Comparison of ENCODE assay signal across 26 mouse cellular contexts in the genomic region with DNA sequence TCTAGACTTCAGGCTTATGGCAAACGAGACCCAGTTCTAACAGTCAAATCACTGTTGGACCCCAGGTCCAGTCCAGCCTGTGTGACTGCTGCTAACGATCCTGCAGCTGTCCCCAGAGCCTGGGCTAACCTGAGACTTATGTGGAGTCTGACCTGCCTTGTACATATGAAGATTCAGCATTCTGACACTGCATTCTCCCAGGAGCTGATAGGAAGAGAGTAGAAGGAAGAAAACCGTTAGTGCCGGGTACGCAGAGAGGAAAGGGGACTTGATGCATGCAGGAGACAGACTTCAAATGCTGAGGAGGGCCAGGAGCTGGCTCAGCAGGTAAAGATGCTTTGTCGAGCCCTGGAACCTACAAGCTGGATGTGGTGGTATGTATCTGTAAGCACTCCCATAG. TPM values are rescaled to one million over a fixed set of nuclear protein-coding genes. Genes with fewer than 3 reads are reported as not detected.
A peak's percentile ranks its signal among the peaks of the same experiment; 100 is the strongest.
DNase-seq lines count a peak whose midpoint lies in the region; ATAC-seq and TF ChIP-seq lines count a peak whose summit lies in the region.
"Had no signal": no experiment of that assay in that cellular context is flagged by ENCODE, and none has a peak within 500 bp of the region (broad histone marks: within the 10 kb centered on the region; RNA-seq: fewer than 3 reads in every experiment).

No protein-coding gene starts in this region.

- peaks cover 4% of the 10 kb centered on the region; the same call in 1 of the 2 replicates for H3K79me2 ChIP-seq in MEL (ENCODE audit: control insufficient read depth, insufficient read depth, low read length, poor library complexity)

- H3K36me3 ChIP-seq in heart, embryonic 11.5 days (ENCODE audit: control insufficient read depth, insufficient read depth, low read length) = no peaks in the 10 kb centered on the region
- peaks cover 0 to 16% of the 10 kb centered on the region in 2 experiments; a peak in 2 of 4 replicates for H3K36me3 ChIP-seq in MEL (ENCODE audit: control insufficient read depth in 1 of 2, insufficient read depth in 2 of 2, low read length in 2 of 2)
- H3K36me3 ChIP-seq in liver, embryonic 12.5 days = peaks cover 10% of the 10 kb centered on the region
- H3K36me3 ChIP-seq: embryonic facial prominence, embryonic 13.5 days; hindbrain, embryonic 10.5 days; midbrain, embryonic 12.5 days; stomach, embryonic 15.5 days had no signal

- intact Hi-C loops in heart, postnatal 14 days (cut with DNase I) = no loop called here

- no peak for TF ChIP-seq CTCF in MEL (IDR thresholded peaks at IDR 0.05 in 2 of 3, conservative IDR thresholded peaks at IDR 0.05 in 1 of 3; ENCODE audit: control insufficient read depth in 1 of 3, insufficient read depth in 1 of 3, low read depth in 2 of 3, low read length in 3 of 3, poor library complexity in 1 of 3, severe bottlenecking in 1 of 3)
- no peak for TF ChIP-seq CTCF in cerebellum, adult 2 months (IDR thresholded peaks at IDR 0.05; ENCODE audit: borderline replicate concordance, insufficient read depth, low read depth, low read length)

- no peak for DNase-seq in heart, postnatal 14 days
- peak; percentile 84 for DNase-seq in MEL (ENCODE audit: low read depth, low spot score)
- no peak for DNase-seq in cerebellum, adult 2 months
- DNase-seq in gastrocnemius, postnatal 25 days = no peak
- no peak for DNase-seq in frontal cortex, postnatal 14 days (ENCODE audit: low spot score in 2 of 2)
- DNase-seq: adrenal gland, adult 8-10 months; cerebellum, adult 18-20 months; cerebellum, postnatal 25 days; forebrain, postnatal 0 days; layer of hippocampus, adult 9-11 months; left cerebral cortex, postnatal 4 days; lung, adult 2 months; thymus, postnatal 4 days had no signal

- H3K27me3 ChIP-seq in heart, embryonic 11.5 days (ENCODE audit: control insufficient read depth, insufficient read depth, low read length) = no peaks in the 10 kb centered on the region
- H3K27me3 ChIP-seq in MEL (ENCODE audit: control insufficient read depth in 1 of 2, insufficient read depth in 2 of 2, low read length in 2 of 2) = no peaks in the 10 kb centered on the region
- no peaks in the 10 kb centered on the region for H3K27me3 ChIP-seq in liver, embryonic 12.5 days (replicated peaks)
- no peaks in the 10 kb centered on the region for H3K27me3 ChIP-seq in cerebellum, adult 2 months (ENCODE audit: control insufficient read depth, insufficient read depth, low read length)
- H3K27me3 ChIP-seq: embryonic facial prominence, embryonic 13.5 days; midbrain, embryonic 12.5 days; Patski; stomach, embryonic 15.5 days had no signal

- 70% methylated on average over 6 of the region's 6 CpGs for WGBS in heart, embryonic 11.5 days (ENCODE audit: insufficient replicate concordance)
- WGBS in liver, embryonic 12.5 days (ENCODE audit: insufficient replicate concordance) = 30% methylated on average over 6 of the region's 6 CpGs
- WGBS in cerebellum, adult 2 months = 85% methylated on average over 6 of the region's 6 CpGs

- TF ChIP-seq POLR2A in MEL (IDR thresholded peaks at IDR 0.05; ENCODE audit: control insufficient read depth in 1 of 2, insufficient read depth in 1 of 2, low read depth in 1 of 2, low read length in 2 of 2, poor library complexity in 1 of 2) = peak in 1 of 2 experiments; percentile 3; a peak in 1 of 4 replicates
- TF ChIP-seq POLR2A in cerebellum, adult 2 months (IDR thresholded peaks at IDR 0.05; ENCODE audit: borderline replicate concordance, insufficient read depth, low read length) = no peak

- H3K9ac ChIP-seq in heart, embryonic 11.5 days (ENCODE audit: low read depth, low read length) = no peak overlapping the region
- H3K9ac ChIP-seq in MEL (ENCODE audit: control insufficient read depth, low read depth, low read length, poor library complexity, severe bottlenecking) = peak overlapping the region; percentile 44
- peak overlapping the region; percentile 52; the same call in 1 of the 2 replicates for H3K9ac ChIP-seq in liver, embryonic 12.5 days
- H3K9ac ChIP-seq: embryonic facial prominence, embryonic 13.5 days; forebrain, postnatal 0 days; midbrain, embryonic 12.5 days; stomach, embryonic 15.5 days had no signal

- H3K9me3 ChIP-seq in heart, embryonic 11.5 days (replicated peaks; ENCODE audit: control insufficient read depth, low read length) = no peaks in the 10 kb centered on the region
- no peaks in the 10 kb centered on the region for H3K9me3 ChIP-seq in MEL (replicated peaks; ENCODE audit: insufficient read depth, low read length)
- peaks cover 11% of the 10 kb centered on the region for H3K9me3 ChIP-seq in liver, embryonic 12.5 days (replicated peaks)
- H3K9me3 ChIP-seq: embryonic facial prominence, embryonic 13.5 days; stomach, embryonic 15.5 days had no signal

- TF ChIP-seq EP300 in MEL (IDR thresholded peaks at IDR 0.05; ENCODE audit: low read depth in 1 of 2, low read length in 2 of 2) = no peak

- no peak for TF ChIP-seq RAD21 in MEL (IDR thresholded peaks at IDR 0.05; ENCODE audit: low read depth, low read length)

- no peak overlapping the region for H3K4me3 ChIP-seq in heart, embryonic 11.5 days (ENCODE audit: low read depth, low read length)
- peak overlapping the region; percentile 5 to 23; a peak in 3 of 4 replicates for H3K4me3 ChIP-seq in MEL (ENCODE audit: control insufficient read depth in 1 of 2, insufficient read depth in 1 of 2, low read depth in 2 of 2, low read length in 2 of 2)
- H3K4me3 ChIP-seq in liver, embryonic 12.5 days = no peak overlapping the region
- H3K4me3 ChIP-seq in cerebellum, adult 2 months (replicated peaks; ENCODE audit: insufficient read depth, low read depth, low read length) = no peak overlapping the region
- H3K4me3 ChIP-seq: embryonic facial prominence, embryonic 13.5 days; hindbrain, embryonic 10.5 days; left cerebral cortex, adult 2 months; midbrain, embryonic 12.5 days; stomach, embryonic 15.5 days had no signal

- H3K27ac ChIP-seq in heart, embryonic 11.5 days (ENCODE audit: low read depth, low read length) = peak overlapping the region; percentile 17; the same call in 1 of the 2 replicates
- peak overlapping the region; percentile 96 for H3K27ac ChIP-seq in MEL (ENCODE audit: control insufficient read depth, low read depth, low read length)
- H3K27ac ChIP-seq in liver, embryonic 12.5 days = peak overlapping the region; percentile 94
- H3K27ac ChIP-seq in cerebellum, adult 2 months (ENCODE audit: insufficient read depth, low read length) = no peak overlapping the region
- H3K27ac ChIP-seq: left cerebral cortex, adult 2 months; midbrain, embryonic 12.5 days had no signal

- no peaks in the 10 kb centered on the region for H3K4me1 ChIP-seq in heart, embryonic 11.5 days (ENCODE audit: control insufficient read depth, insufficient read depth, low read length)
- H3K4me1 ChIP-seq in MEL (ENCODE audit: control insufficient read depth in 1 of 2, insufficient read depth in 2 of 2, low read length in 2 of 2) = peaks cover 17 to 23% of the 10 kb centered on the region in 2 experiments
- H3K4me1 ChIP-seq in liver, embryonic 12.5 days = peaks cover 54% of the 10 kb centered on the region
- no peaks in the 10 kb centered on the region for H3K4me1 ChIP-seq in cerebellum, adult 2 months (ENCODE audit: control insufficient read depth, insufficient read depth, low read length)

- ATAC-seq in heart, embryonic 11.5 days (replicated peaks; ENCODE audit: insufficient number of reproducible peaks, low FRiP score, low TSS enrichment) = no peak
- peak; percentile 30 for ATAC-seq in erythroblast, adult 5-6 weeks (replicated peaks; ENCODE audit: low FRiP score, poor library complexity, severe bottlenecking)
- peak; percentile 25 for ATAC-seq in liver, embryonic 12.5 days
- ATAC-seq: CD4-positive, CD25-positive, alpha-beta regulatory T cell, adult 4 months; forebrain, postnatal 0 days; intestine, postnatal 0 days had no signal

- no peak overlapping the region for H3K4me2 ChIP-seq in heart, embryonic 11.5 days
- peak overlapping the region; percentile 54 for H3K4me2 ChIP-seq in liver, embryonic 12.5 days
- H3K4me2 ChIP-seq: embryonic facial prominence, embryonic 13.5 days; midbrain, embryonic 12.5 days; stomach, embryonic 15.5 days had no signal

TF ChIP-seq in MEL, 35 proteins besides CTCF, POLR2A, EP300 and RAD21:
- TF ChIP-seq ZC3H11A (IDR thresholded peaks at IDR 0.05; ENCODE audit: low read depth, low read length) (no peak), MYB (IDR thresholded peaks at IDR 0.05; ENCODE audit: low read depth, low read length) (0 out of 2 replicates have a peak, but pooled peaks have one; percentile 38), MAFK (IDR thresholded peaks at IDR 0.05; ENCODE audit: borderline replicate concordance, low read depth, low read length) (no peak), KAT2A (conservative IDR thresholded peaks at IDR 0.05; ENCODE audit: low read depth, low read length) (no peak), UBTF (IDR thresholded peaks at IDR 0.05; ENCODE audit: borderline replicate concordance, insufficient read depth, low read depth, low read length) (0 out of 2 replicates have a peak, but pooled peaks have one; percentile 8)

RNA-seq across cellular contexts. Expression of a gene that starts 6.8 kb away (rescaled TPM):
- 17.4 and 18.5 TPM in 2 replicates for polyA plus RNA-seq in heart, embryonic 11.5 days (2014; fragmentation: Nextera tagmentation; extraction: Ambion mirVana)
- total RNA-seq in heart, postnatal 14 days (2021) = 1 to 10 TPM; 5.4 to 7.9 TPM
- 13.6 and 14.8 TPM in 2 replicates for total RNA-seq in MEL (2012; rRNA removed)
- 10 to 100 TPM in 1 of 2 experiments, not detected in 1; 12.8 TPM for polyA plus RNA-seq in MEL (2012; ENCODE audit: insufficient read depth in 1 of 2, insufficient read length in 2 of 2, low read depth in 1 of 2, low replicate concordance in 2 of 2, missing spikeins in 1 of 2)
- total RNA-seq in erythroblast, adult 5-6 weeks (2015; ENCODE audit: low replicate concordance) = 4.0 and 4.6 TPM in 2 replicates
- total RNA-seq in erythroblast, adult 5-6 weeks (2017; ENCODE audit: low replicate concordance) = 9.1 and 10.4 TPM in 2 replicates
- 18.3 and 18.9 TPM in 2 replicates for polyA plus RNA-seq in liver, embryonic 12.5 days (2016; fragmentation: Nextera tagmentation; extraction: Ambion mirVana)
- 41.0 and 41.7 TPM in 2 replicates for polyA plus RNA-seq in cerebellum, adult 2 months (2012; rRNA removed)
- total RNA-seq in gastrocnemius, postnatal 25 days (2021) = 1 to 10 TPM; 4.3 to 4.5 TPM

RNA-seq across cellular contexts. Expression of a gene that starts 59.1 kb away (rescaled TPM):
- polyA plus RNA-seq in heart, embryonic 11.5 days (2014; fragmentation: Nextera tagmentation; extraction: Ambion mirVana) = 2.5 TPM in 1 of 2 replicates, not detected in the other
- total RNA-seq in heart, postnatal 14 days (2021) = 1 to 10 TPM; 3.3 to 6.1 TPM
- total RNA-seq in MEL (2012; rRNA removed) = 1.2 TPM in 1 of 2 replicates, not detected in the other
- polyA plus RNA-seq in MEL (2012; ENCODE audit: insufficient read depth in 1 of 2, insufficient read length in 2 of 2, low read depth in 1 of 2, low replicate concordance in 2 of 2, missing spikeins in 1 of 2) = 1 to 10 TPM in 1 of 2 experiments, not detected in 1; 2.1 TPM
- total RNA-seq in erythroblast, adult 5-6 weeks (2015; ENCODE audit: low replicate concordance) = 1.9 TPM in 1 of 2 replicates, not detected in the other
- total RNA-seq in erythroblast, adult 5-6 weeks (2017; ENCODE audit: low replicate concordance) = 14.2 TPM in 1 of 2 replicates, not detected in the other
- polyA plus RNA-seq in liver, embryonic 12.5 days (2016; fragmentation: Nextera tagmentation; extraction: Ambion mirVana) = 0.51 and 1.7 TPM in 2 replicates
- polyA plus RNA-seq in cerebellum, adult 2 months (2012; rRNA removed) = not detected in 2 replicates
- total RNA-seq in gastrocnemius, postnatal 25 days (2021) = 1 to 10 TPM; 3.6 to 3.8 TPM
- total RNA-seq: forebrain, postnatal 0 days; megakaryocyte progenitor cell, adult 5-6 weeks; monocyte, adult 5-6 weeks had no signal
- polyA plus RNA-seq: intestine, postnatal 0 days; lung, adult 2 months; Patski had no signal

Comparison
In these comparisons a context has a peak if more than half of its experiments do, and no peak if none do; other contexts are left out.
1. H3K4me3 ChIP-seq: peak in MEL (2 of 2); none in heart, embryonic 11.5 days (single experiment), liver, embryonic 12.5 days (single experiment) and cerebellum, adult 2 months (single experiment).